Mouse (Mus musculus) intestine, embryonic 14.5 days (tissue): ENCODE results near the gene Gns. TPM values are rescaled to one million over a fixed set of nuclear protein-coding genes. Genes with fewer than 3 reads are reported as not detected.
A peak's percentile ranks its signal among the peaks of the same experiment; 100 is the strongest.
"Not testable (repeated sequence)": the region's sequence is repeated elsewhere in the genome, so short reads cannot be mapped to it uniquely, and the experiment has no call there.

Experiments
- ATAC-seq: fragments of 200-750 bp; cut with Nextera tagmentation; replicated peaks from 2 replicates; pipeline ENCODE4 v1.8.0; 2017; ENCODE audit warnings: low read depth, moderate number of reproducible peaks, moderate TSS enrichment, moderate library complexity; ENCODE audit not compliant: low FRiP score, low TSS enrichment
- DNase-seq: peaks from one replicate; pipeline ENCODE4 v3.0.0-alpha.2; 2018; ENCODE audit warnings: low spot score
- H3K27ac ChIP-seq: fragments of 300-500 bp; sonication (generic); 2 replicates; pipeline ENCODE4 v1.5.1; 2014; ENCODE audit warnings: low read depth, mild to moderate bottlenecking, control low read depth
- H3K27me3 ChIP-seq: fragments of 300-500 bp; sonication (generic); replicated peaks from 2 replicates; pipeline ENCODE4 v1.6.1; 2014; ENCODE audit warnings: low read length, control low read depth; ENCODE audit not compliant: control insufficient read depth, insufficient read depth
- H3K36me3 ChIP-seq: fragments of 300-500 bp; sonication (generic); 2 replicates; pipeline ENCODE4 v1.6.1; 2014; ENCODE audit warnings: low read length, control low read depth; ENCODE audit not compliant: control insufficient read depth, insufficient read depth
- H3K4me1 ChIP-seq: fragments of 300-500 bp; sonication (generic); replicated peaks from 2 replicates; pipeline ENCODE4 v1.6.1; 2014; ENCODE audit warnings: low read length, control low read depth, mixed read lengths; ENCODE audit not compliant: control insufficient read depth, insufficient read depth
- H3K4me2 ChIP-seq: fragments of 300-500 bp; sonication (generic); 2 replicates; pipeline ENCODE4 v1.6.1; 2014; ENCODE audit warnings: low read length
- H3K4me3 ChIP-seq: fragments of 300-500 bp; sonication (generic); 2 replicates; pipeline ENCODE4 v1.5.1; 2014; ENCODE audit warnings: low read depth, low read length, control low read depth, mixed read lengths
- H3K9ac ChIP-seq: fragments of 300-500 bp; sonication (generic); 2 replicates; pipeline ENCODE4 v1.6.1; 2014; ENCODE audit warnings: mild to moderate bottlenecking, low read length
- H3K9me3 ChIP-seq: fragments of 300-500 bp; sonication (generic); 2 replicates; pipeline ENCODE4 v1.6.1; 2016; ENCODE audit warnings: low read length, control low read depth; ENCODE audit not compliant: control insufficient read depth
- WGBS: fragments of 180-500 bp; shearing (Covaris S2); extraction: QIAGEN DNeasy Blood & Tissue Kit; methylation state at CpG from one replicate; pipeline ENCODE4 v1.1.7; 2014; 5-methylcytosine and 5-hydroxymethylcytosine counted together
- polyA plus RNA-seq: library from polyadenylated mRNA; unstranded; fragments of >200 nt; fragmentation: Nextera tagmentation; extraction: Ambion mirVana; gene quantifications from 2 replicates; pipeline ENCODE4 v1.2.1, GENCODE M21; 2014

Gene Gns
- polyA plus RNA-seq, 1 experiment from 2014 or later, result 47.8 TPM

DNA sequence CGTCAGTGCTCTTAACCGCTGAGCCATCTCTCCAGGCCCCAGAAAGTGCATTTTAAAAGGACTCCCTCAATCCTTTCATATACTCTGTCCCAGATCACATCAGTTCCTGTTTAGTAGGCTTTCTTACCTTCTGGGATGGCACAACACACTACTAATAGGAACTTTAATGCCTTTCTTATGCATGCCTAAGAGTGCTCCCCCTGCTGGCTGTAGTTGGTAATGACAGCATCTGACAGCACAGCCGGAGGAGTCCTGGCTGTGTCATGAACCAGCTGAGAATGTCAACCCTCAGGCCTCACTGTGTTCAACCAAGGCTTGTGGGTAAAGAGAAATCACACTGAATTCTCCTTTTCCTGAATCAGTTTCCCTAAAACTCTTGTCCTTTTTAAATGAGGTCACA lies 30.3 kb upstream of the Gns start:
- 72% methylated on average over 3 of the region's 3 CpGs for WGBS
- ATAC-seq (no peak), DNase-seq (peak; percentile 66)

DNA sequence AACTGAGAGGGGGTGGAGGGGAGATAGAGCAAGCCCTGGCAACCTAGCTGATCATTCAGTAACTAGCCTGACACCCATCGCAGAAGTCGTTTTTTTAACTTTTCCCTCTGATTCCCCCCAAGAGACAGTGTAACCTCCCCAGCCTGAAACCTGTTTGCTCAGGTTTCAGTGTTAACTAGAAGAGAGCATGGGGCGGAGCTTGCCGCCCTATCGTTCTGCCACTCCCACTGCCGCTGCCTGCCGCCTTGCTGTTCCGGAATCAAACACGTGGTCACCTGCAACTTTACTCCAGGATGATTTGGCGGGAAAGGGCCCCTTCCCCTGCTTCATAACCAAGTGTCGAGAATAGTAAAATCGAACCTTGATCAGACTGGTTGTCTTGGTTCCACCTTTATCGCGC lies 28.4 kb upstream of the Gns start:
- H3K36me3 ChIP-seq, ATAC-seq, H3K4me3 ChIP-seq, H3K27ac ChIP-seq, H3K4me1 ChIP-seq, H3K4me2 ChIP-seq, H3K9ac ChIP-seq, H3K9me3 ChIP-seq, H3K27me3 ChIP-seq: not testable (repeated sequence)
- 62% methylated on average over 14 of the region's 14 CpGs for WGBS
- peak; percentile 25 for DNase-seq

More for the DNA sequence above, 30.3 kb upstream of the Gns start:
- H3K9me3 ChIP-seq, result no peaks in the 10 kb centered on the region
- H3K36me3 ChIP-seq, result no peaks in the 10 kb centered on the region
- H3K9ac ChIP-seq, result no peak overlapping the region
- H3K4me1 ChIP-seq, result no peaks in the 10 kb centered on the region
- H3K4me2 ChIP-seq, result no peak overlapping the region
- no peak overlapping the region for H3K27ac ChIP-seq
- no peaks in the 10 kb centered on the region for H3K27me3 ChIP-seq
- H3K4me3 ChIP-seq, result no peak overlapping the region

DNA sequence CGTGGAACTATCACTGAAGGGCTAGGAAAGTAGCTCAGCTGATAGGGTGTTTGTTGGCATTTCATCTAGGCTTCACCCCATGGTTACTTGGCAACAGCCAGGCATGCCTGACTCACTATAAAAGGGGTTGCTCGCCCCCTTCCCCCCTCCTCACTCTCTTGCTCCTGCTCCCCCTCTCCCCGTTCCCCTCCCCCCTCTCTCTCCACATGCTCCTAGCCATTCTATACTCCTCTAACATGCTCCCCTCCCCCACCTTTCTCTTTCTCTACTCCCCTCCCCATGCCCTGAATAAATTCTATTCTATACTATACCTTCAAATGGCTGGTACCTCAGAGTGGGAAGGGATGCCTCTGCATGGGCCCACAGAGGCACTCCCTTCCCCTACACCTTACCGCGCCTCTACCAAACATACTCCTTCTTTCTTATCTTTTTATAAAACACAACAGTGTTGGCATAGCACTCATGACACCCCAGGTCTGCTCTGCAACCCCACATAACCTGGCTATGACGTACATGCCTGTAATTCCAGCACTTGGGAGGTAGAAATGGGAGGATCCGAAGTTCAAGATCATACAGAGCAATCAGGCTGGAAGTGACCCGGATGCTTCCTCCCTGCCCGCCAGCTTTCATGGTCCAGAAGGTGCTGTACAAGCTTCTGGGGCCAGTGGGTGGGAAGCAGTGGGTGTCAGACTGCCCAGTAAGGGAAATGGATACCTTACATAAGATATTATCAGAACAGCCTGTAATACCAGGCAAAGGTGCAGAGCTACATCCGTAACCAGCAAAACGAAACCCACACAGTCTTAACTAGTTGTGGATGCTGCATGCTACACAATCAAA lies 23.9 kb upstream of the Gns start:
- Histone ChIP-seq H3K27me3 (no peaks in the 10 kb centered on the region), H3K4me1 (peaks cover 4% of the 10 kb centered on the region; the same call in 1 of the 2 replicates), H3K36me3 (no peaks in the 10 kb centered on the region), H3K9ac (no peak overlapping the region), H3K27ac (no peak overlapping the region), H3K4me2 (no peak overlapping the region), H3K9me3 (no peaks in the 10 kb centered on the region), H3K4me3 (no peak overlapping the region)
- DNase-seq, result no peak
- 71% methylated on average over 11 of the region's 11 CpGs for WGBS
- no peak for ATAC-seq

DNA sequence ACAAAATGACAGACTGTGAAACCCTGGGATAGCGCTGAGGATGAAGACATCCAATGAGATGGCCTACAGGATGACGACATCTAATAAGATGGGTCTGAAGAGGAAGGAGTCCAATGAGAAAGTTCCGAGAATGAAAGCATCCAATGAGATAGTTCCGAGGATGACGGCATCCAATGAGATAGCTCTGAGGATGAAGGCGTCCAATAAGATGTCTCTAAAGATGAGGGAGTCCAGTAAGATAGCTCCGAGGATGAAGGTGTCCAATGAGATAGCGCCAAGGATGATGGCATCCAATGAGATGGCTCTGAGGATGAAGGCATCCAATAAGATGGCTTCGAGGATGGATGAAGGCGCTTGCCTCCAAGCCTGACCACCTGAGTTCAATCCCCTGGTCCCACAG lies 22.6 kb upstream of the Gns start:
- ATAC-seq, result no peak
- WGBS, result 95% methylated on average over 10 of the region's 10 CpGs
- H3K4me3 ChIP-seq, result no peak overlapping the region

DNA sequence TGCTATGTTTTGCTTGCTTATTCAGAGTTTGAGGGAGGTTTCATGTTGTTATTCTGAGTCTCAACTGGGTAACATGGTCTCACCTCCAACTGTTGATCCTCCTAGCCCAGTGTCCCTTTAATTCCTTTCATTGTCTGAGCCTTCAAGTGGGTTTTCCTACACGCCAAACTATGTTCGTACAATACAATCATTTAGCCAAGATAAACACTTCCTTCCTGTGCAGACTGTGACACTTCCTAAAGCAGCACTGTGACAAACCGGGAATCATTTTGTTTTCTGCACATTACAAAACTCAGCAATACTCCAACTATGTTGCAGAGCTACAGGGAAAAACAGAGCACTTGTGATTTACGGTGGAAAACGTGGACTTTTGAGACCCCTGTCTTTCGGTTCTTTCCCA lies 21.0 kb upstream of the Gns start:
- H3K4me2 ChIP-seq, result no peak overlapping the region
- no peak for DNase-seq
- H3K4me1 ChIP-seq, result peaks cover 4% of the 10 kb centered on the region; the same call in 1 of the 2 replicates
- H3K9ac ChIP-seq, result no peak overlapping the region
- H3K9me3 ChIP-seq, result no peaks in the 10 kb centered on the region
- no peaks in the 10 kb centered on the region for H3K36me3 ChIP-seq
- ATAC-seq, result no peak
- H3K27me3 ChIP-seq, result peaks cover 2% of the 10 kb centered on the region
- WGBS, result 55% methylated on average over 6 of the region's 6 CpGs
- H3K27ac ChIP-seq, result no peak overlapping the region
- no peak overlapping the region for H3K4me3 ChIP-seq

More for the DNA sequence above, 22.6 kb upstream of the Gns start:
- Histone ChIP-seq H3K9ac (no peak overlapping the region), H3K36me3 (no peaks in the 10 kb centered on the region), H3K27ac (no peak overlapping the region), H3K9me3 (no peaks in the 10 kb centered on the region), H3K4me2 (no peak overlapping the region), H3K4me1 (peaks cover 4% of the 10 kb centered on the region; the same call in 1 of the 2 replicates), H3K27me3 (no peaks in the 10 kb centered on the region)
- no peak for DNase-seq

DNA sequence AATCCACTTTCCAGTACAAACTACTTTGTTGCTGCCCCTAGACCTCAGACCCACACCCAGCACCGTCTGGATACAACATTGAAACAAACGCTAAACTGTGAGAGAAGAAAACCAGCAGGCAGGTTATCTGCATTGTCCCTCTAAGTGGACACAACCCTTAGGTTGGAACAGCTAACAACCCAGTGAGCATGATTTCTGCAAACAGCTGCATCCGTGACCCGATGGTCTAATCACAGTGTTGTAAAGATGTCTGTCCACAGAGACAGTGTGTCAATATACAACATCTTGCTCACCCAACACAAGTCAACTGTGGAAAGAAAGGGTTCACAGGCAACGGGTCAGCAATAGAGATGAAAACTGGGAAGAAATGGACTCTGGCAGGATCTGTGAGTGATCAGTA lies 15.6 kb upstream of the Gns start:
- DNase-seq, result no peak
- Histone ChIP-seq H3K4me1 (0 out of 2 replicates have a peak, but pooled peaks cover 7% of the 10 kb centered on the region), H3K36me3 (no peaks in the 10 kb centered on the region), H3K4me2 (0 out of 2 replicates have a peak overlapping the region, but pooled peaks have one; percentile 14), H3K27ac (no peak overlapping the region), H3K27me3 (peaks cover 38% of the 10 kb centered on the region), H3K9ac (no peak overlapping the region), H3K4me3 (no peak overlapping the region), H3K9me3 (no peaks in the 10 kb centered on the region)
- ATAC-seq, result no peak
- 39% methylated on average over 5 of the region's 5 CpGs for WGBS

DNA sequence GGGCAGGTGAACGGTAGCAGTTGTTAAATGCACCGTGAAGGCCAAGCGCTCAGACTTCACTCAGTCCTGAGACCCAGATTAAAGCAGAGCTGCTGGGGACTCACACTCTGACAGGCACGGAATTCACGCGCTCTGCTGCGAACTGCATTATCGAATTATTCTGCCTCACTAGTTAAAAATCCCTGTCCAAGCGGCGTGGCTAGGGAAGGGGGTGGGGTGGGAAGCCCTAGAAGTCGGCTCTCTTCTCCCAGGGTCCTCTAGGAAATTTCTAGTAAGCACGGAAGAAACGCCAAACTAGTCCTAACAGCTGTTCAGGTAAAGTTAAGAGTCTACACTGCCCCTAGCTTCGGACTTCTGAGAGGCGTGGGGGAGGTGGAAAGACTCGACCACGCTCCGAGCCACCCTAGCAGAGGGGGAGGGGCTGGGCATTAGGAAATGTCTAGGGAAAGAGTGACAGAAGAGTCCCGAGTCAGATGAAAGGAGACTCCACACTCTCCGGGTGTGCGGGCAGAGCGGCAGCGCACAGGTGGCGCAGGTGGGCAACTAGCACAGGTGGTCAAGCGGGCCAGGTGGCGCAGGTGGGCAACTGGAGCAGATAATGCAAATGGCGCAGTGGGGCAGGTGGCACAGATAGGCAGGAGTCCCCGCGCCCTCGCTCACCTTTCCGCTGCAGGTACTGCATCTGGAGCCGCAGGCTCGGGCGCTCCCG lies 14.4 kb upstream of the Gns start:
- Histone ChIP-seq H3K9ac (peak overlapping the region; percentile 42), H3K4me1 (0 out of 2 replicates have a peak, but pooled peaks cover 7% of the 10 kb centered on the region), H3K27ac (no peak overlapping the region), H3K9me3 (no peaks in the 10 kb centered on the region), H3K36me3 (no peaks in the 10 kb centered on the region), H3K4me3 (peak overlapping the region; percentile 42), H3K27me3 (peaks cover 38% of the 10 kb centered on the region), H3K4me2 (peak overlapping the region; percentile 88)
- WGBS, result 3% methylated on average over 34 of the region's 35 CpGs
- ATAC-seq, result peak; percentile 81
- peak; percentile 68 for DNase-seq

DNA sequence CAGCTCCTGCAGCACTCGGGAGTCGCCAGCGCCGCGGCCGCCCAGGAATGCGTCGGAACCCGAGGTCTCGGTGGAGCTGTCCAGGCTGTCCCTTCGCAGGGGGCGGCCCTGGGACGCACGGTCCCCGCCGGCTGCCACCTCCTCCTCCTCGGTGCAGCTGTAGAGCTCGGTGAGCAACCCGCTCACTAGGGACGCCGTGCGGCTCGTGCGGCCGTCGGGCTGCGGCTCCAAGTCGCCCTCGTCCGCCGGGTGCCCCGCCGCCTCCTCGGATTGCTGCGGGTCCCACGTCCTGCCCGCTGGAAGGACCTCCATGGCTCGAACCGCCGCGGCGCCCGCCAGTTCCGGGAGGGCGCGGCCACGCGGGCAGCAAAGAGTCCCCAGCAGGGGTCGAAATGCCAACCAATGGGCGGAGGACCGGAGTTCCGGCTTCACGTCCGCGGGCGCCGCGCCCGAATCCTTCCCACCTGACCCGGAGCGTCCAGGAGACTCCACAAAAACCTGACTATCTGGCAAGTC lies 13.8 kb upstream of the Gns start, which contains the start of gene Tbc1d30:
Tbc1d30 (minus strand) TSS at position 213 of the 516 bp plus-strand sequence.
- H3K9me3 ChIP-seq, result no peaks in the 10 kb centered on the region
- DNase-seq (peak; percentile 79), ATAC-seq (peak; percentile 78)
- H3K4me2 ChIP-seq, result peak within 1 kb of the TSS; percentile 88
- H3K4me1 ChIP-seq, result 0 out of 2 replicates have a peak, but pooled peaks cover 7% of the 10 kb centered on the region
- under 1% methylated on average over 42 of the region's 61 CpGs for WGBS
- H3K27me3 ChIP-seq, result peaks cover 38% of the 10 kb centered on the region
- H3K27ac ChIP-seq, result no peak within 1 kb of the TSS
- no peaks in the 10 kb centered on the region for H3K36me3 ChIP-seq
- peak within 1 kb of the TSS; percentile 42 for H3K9ac ChIP-seq
- H3K4me3 ChIP-seq, result peak within 1 kb of the TSS; percentile 42
